Mouse (Mus musculus) liver, embryonic 13.5 days (tissue): ENCODE measurements around the gene Prom1. TPM values are rescaled to one million over a fixed set of nuclear protein-coding genes. Genes with fewer than 3 reads are reported as not detected.

Experiments
- ATAC-seq: fragments of 200-750 bp; cut with Nextera tagmentation; 2 replicates; pipeline ENCODE4 v1.8.0; 2017; ENCODE audit warnings: low read depth, mild to moderate bottlenecking, moderate number of reproducible peaks, moderate library complexity
- DNase-seq: peaks from one replicate; pipeline ENCODE4 v3.0.0; 2022
- H3K27ac ChIP-seq: fragments of 300-500 bp; sonication (generic); 2 replicates; pipeline ENCODE4 v1.5.1; 2015; ENCODE audit warnings: moderate library complexity, mild to moderate bottlenecking, inconsistent platforms
- H3K27me3 ChIP-seq: fragments of 300-500 bp; sonication (generic); 2 replicates; pipeline ENCODE4 v1.6.1; 2015; ENCODE audit warnings: mild to moderate bottlenecking, inconsistent platforms
- H3K36me3 ChIP-seq: fragments of 300-500 bp; sonication (generic); 2 replicates; pipeline ENCODE4 v1.6.1; 2015; ENCODE audit warnings: mild to moderate bottlenecking, inconsistent platforms
- H3K4me1 ChIP-seq: fragments of 300-500 bp; sonication (generic); replicated peaks from 2 replicates; pipeline ENCODE4 v1.6.1; 2015; ENCODE audit warnings: inconsistent platforms
- H3K4me2 ChIP-seq: fragments of 300-500 bp; sonication (generic); 2 replicates; pipeline ENCODE4 v1.6.1; 2015; ENCODE audit warnings: inconsistent platforms, mild to moderate bottlenecking, moderate library complexity
- H3K4me3 ChIP-seq: fragments of 300-500 bp; sonication (generic); replicated peaks from 2 replicates; pipeline ENCODE4 v1.5.1; 2015; ENCODE audit warnings: mild to moderate bottlenecking, inconsistent platforms
- H3K9ac ChIP-seq: fragments of 300-500 bp; sonication (generic); 2 replicates; pipeline ENCODE4 v1.6.1; 2015; ENCODE audit warnings: mild to moderate bottlenecking, inconsistent platforms
- H3K9me3 ChIP-seq: fragments of 300-500 bp; sonication (generic); replicated peaks from 2 replicates; pipeline ENCODE4 v1.6.1; 2016; ENCODE audit warnings: inconsistent platforms
- WGBS: fragments of 180-500 bp; shearing (Covaris S2); methylation state at CpG from one replicate; pipeline ENCODE4 v1.1.7; 2015; ENCODE audit not compliant: insufficient replicate concordance; 5-methylcytosine and 5-hydroxymethylcytosine counted together
- polyA plus RNA-seq: library from polyadenylated mRNA; unstranded; fragments of >200 nt; fragmentation: Nextera tagmentation; extraction: Ambion mirVana; gene quantifications from 2 replicates; pipeline ENCODE4 v1.2.1, GENCODE M21; 2015

Gene Prom1
- polyA plus RNA-seq, 1 experiment from 2014 or later: 10.3 TPM

- Histone ChIP-seq H3K27me3 (no peaks in the 10 kb centered on the region), H3K36me3 (no peaks in the 10 kb centered on the region), H3K27ac (no peak overlapping the region), H3K4me2 (no peak overlapping the region), H3K4me3 (no peak overlapping the region), H3K9me3 (no peaks in the 10 kb centered on the region), H3K4me1 (no peaks in the 10 kb centered on the region; the same call in 1 of the 2 replicates), H3K9ac (no peak overlapping the region)
- ATAC-seq: no peak
- 71% methylated on average over 9 of the region's 9 CpGs for WGBS
- DNase-seq: no peak
Measured at GRCm38 (mm10) chr5:43998295-43998989, 103.4 kb downstream of the Prom1 start.

- Histone ChIP-seq H3K27me3 (no peaks in the 10 kb centered on the region), H3K4me3 (no peak overlapping the region), H3K9me3 (no peaks in the 10 kb centered on the region), H3K27ac (no peak overlapping the region), H3K36me3 (no peaks in the 10 kb centered on the region), H3K4me2 (no peak overlapping the region), H3K9ac (no peak overlapping the region), H3K4me1 (no peaks in the 10 kb centered on the region; the same call in 1 of the 2 replicates)
- ATAC-seq: no peak
- WGBS: 71% methylated on average over 8 of the region's 8 CpGs
- DNase-seq: no peak
Measured at GRCm38 (mm10) chr5:43997626-43998025, 104.2 kb downstream of the Prom1 start.

GRCm38 (mm10) chr5:43996162-43996561 lies 105.7 kb downstream of the Prom1 start:
- no peak overlapping the region for H3K4me2 ChIP-seq
- no peak overlapping the region for H3K27ac ChIP-seq
- H3K9me3 ChIP-seq: no peaks in the 10 kb centered on the region
- H3K27me3 ChIP-seq: no peaks in the 10 kb centered on the region
- no peaks in the 10 kb centered on the region for H3K36me3 ChIP-seq
- 21% methylated on average over 4 of the region's 4 CpGs for WGBS
- H3K4me1 ChIP-seq: no peaks in the 10 kb centered on the region; the same call in 1 of the 2 replicates
- H3K4me3 ChIP-seq: no peak overlapping the region
- ATAC-seq (no peak), DNase-seq (no peak)
- no peak overlapping the region for H3K9ac ChIP-seq

- H3K27me3 ChIP-seq: no peaks in the 10 kb centered on the region
- DNase-seq: no peak
- 70% methylated on average over 2 of the region's 2 CpGs for WGBS
Measured at GRCm38 (mm10) chr5:43994981-43995380, 106.9 kb downstream of the Prom1 start.

GRCm38 (mm10) chr5:43990316-43990715 lies 111.5 kb downstream of the Prom1 start:
- no peak overlapping the region for H3K9ac ChIP-seq
- H3K4me3 ChIP-seq: no peak overlapping the region
- ATAC-seq: no peak
- H3K4me2 ChIP-seq: no peak overlapping the region
- no peaks in the 10 kb centered on the region for H3K4me1 ChIP-seq
- H3K36me3 ChIP-seq: no peaks in the 10 kb centered on the region
- H3K27me3 ChIP-seq: no peaks in the 10 kb centered on the region
- no peak for DNase-seq
- H3K27ac ChIP-seq: no peak overlapping the region
- H3K9me3 ChIP-seq: no peaks in the 10 kb centered on the region
- WGBS: 37% methylated on average over 6 of the region's 6 CpGs

More at GRCm38 (mm10) chr5:43994981-43995380, 106.9 kb downstream of the Prom1 start:
- Histone ChIP-seq H3K4me1 (no peaks in the 10 kb centered on the region; the same call in 1 of the 2 replicates), H3K9me3 (no peaks in the 10 kb centered on the region), H3K36me3 (no peaks in the 10 kb centered on the region), H3K27ac (no peak overlapping the region), H3K4me3 (no peak overlapping the region), H3K9ac (no peak overlapping the region), H3K4me2 (no peak overlapping the region)
- no peak for ATAC-seq

GRCm38 (mm10) chr5:43989017-43989416 lies 112.8 kb downstream of the Prom1 start:
- Histone ChIP-seq H3K9ac (no peak overlapping the region), H3K27me3 (no peaks in the 10 kb centered on the region), H3K4me1 (no peaks in the 10 kb centered on the region), H3K4me2 (no peak overlapping the region), H3K36me3 (no peaks in the 10 kb centered on the region), H3K27ac (no peak overlapping the region), H3K4me3 (no peak overlapping the region), H3K9me3 (no peaks in the 10 kb centered on the region)
- DNase-seq: no peak
- ATAC-seq: no peak
- WGBS: 62% methylated on average over 5 of the region's 5 CpGs

GRCm38 (mm10) chr5:43986212-43986611 lies 115.6 kb downstream of the Prom1 start:
- H3K4me1 ChIP-seq: no peaks in the 10 kb centered on the region
- no peak overlapping the region for H3K4me3 ChIP-seq
- no peaks in the 10 kb centered on the region for H3K9me3 ChIP-seq
- no peaks in the 10 kb centered on the region for H3K27me3 ChIP-seq
- DNase-seq (no peak), ATAC-seq (no peak)
- H3K4me2 ChIP-seq: no peak overlapping the region
- no peaks in the 10 kb centered on the region for H3K36me3 ChIP-seq
- H3K9ac ChIP-seq: no peak overlapping the region
- H3K27ac ChIP-seq: no peak overlapping the region

GRCm38 (mm10) chr5:43982896-43983295 lies 118.9 kb downstream of the Prom1 start:
- Histone ChIP-seq H3K4me2 (no peak overlapping the region), H3K9ac (no peak overlapping the region), H3K27me3 (no peaks in the 10 kb centered on the region), H3K36me3 (no peaks in the 10 kb centered on the region), H3K4me1 (no peaks in the 10 kb centered on the region), H3K9me3 (no peaks in the 10 kb centered on the region), H3K27ac (no peak overlapping the region), H3K4me3 (no peak overlapping the region)
- DNase-seq (no peak), ATAC-seq (no peak)
- WGBS: 39% methylated on average over 1 of the region's 1 CpGs

- H3K4me3 ChIP-seq: no peak within 1 kb of the TSS
- H3K4me2 ChIP-seq: no peak within 1 kb of the TSS
- H3K4me1 ChIP-seq: no peaks in the 10 kb centered on the region
- 50% methylated on average over 4 of the region's 4 CpGs for WGBS
- H3K27ac ChIP-seq: no peak within 1 kb of the TSS
- DNase-seq (no peak), ATAC-seq (no peak)
- no peak within 1 kb of the TSS for H3K9ac ChIP-seq
- no peaks in the 10 kb centered on the region for H3K36me3 ChIP-seq
- no peaks in the 10 kb centered on the region for H3K9me3 ChIP-seq
- no peaks in the 10 kb centered on the region for H3K27me3 ChIP-seq
Measured at GRCm38 (mm10) chr5:43981620-43982019, 120.2 kb downstream of the Prom1 start, which contains the start of gene Fgfbp1. Fgfbp1 (minus strand) TSS chr5:43981779.

- Histone ChIP-seq H3K36me3 (no peaks in the 10 kb centered on the region), H3K4me3 (no peak overlapping the region), H3K27me3 (no peaks in the 10 kb centered on the region), H3K9me3 (no peaks in the 10 kb centered on the region), H3K27ac (no peak overlapping the region), H3K9ac (no peak overlapping the region), H3K4me1 (no peaks in the 10 kb centered on the region), H3K4me2 (no peak overlapping the region)
- ATAC-seq (no peak), DNase-seq (no peak)
- WGBS: 60% methylated on average over 2 of the region's 2 CpGs
Measured at GRCm38 (mm10) chr5:43980397-43980796, 121.4 kb downstream of the Prom1 start.

GRCm38 (mm10) chr5:43976821-43977561 lies 124.8 kb downstream of the Prom1 start:
- no peak for DNase-seq
- ATAC-seq: no peak
- no peak overlapping the region for H3K4me2 ChIP-seq
- WGBS: 54% methylated on average over 1 of the region's 1 CpGs
- H3K9me3 ChIP-seq: no peaks in the 10 kb centered on the region
- H3K9ac ChIP-seq: no peak overlapping the region
- H3K4me1 ChIP-seq: no peaks in the 10 kb centered on the region
- H3K36me3 ChIP-seq: no peaks in the 10 kb centered on the region
- no peak overlapping the region for H3K27ac ChIP-seq
- H3K27me3 ChIP-seq: no peaks in the 10 kb centered on the region
- H3K4me3 ChIP-seq: no peak overlapping the region

- no peak for DNase-seq
- no peaks in the 10 kb centered on the region for H3K9me3 ChIP-seq
- 66% methylated on average over 6 of the region's 6 CpGs for WGBS
- H3K4me2 ChIP-seq: no peak overlapping the region
- no peak overlapping the region for H3K4me3 ChIP-seq
- H3K4me1 ChIP-seq: no peaks in the 10 kb centered on the region; the same call in 1 of the 2 replicates
- ATAC-seq: no peak
- H3K9ac ChIP-seq: no peak overlapping the region
- no peaks in the 10 kb centered on the region for H3K36me3 ChIP-seq
- no peak overlapping the region for H3K27ac ChIP-seq
- no peaks in the 10 kb centered on the region for H3K27me3 ChIP-seq
Measured at GRCm38 (mm10) chr5:43974166-43974565, 127.7 kb downstream of the Prom1 start.
